Mouse (Mus musculus): ENCODE data around the gene Ttll10. TPM values are rescaled to one million over a fixed set of nuclear protein-coding genes. Genes with fewer than 3 reads are reported as not detected.

Gene Ttll10
- polyA plus RNA-seq, 1 experiment from 2014 or later: 0.15 TPM

DNA sequence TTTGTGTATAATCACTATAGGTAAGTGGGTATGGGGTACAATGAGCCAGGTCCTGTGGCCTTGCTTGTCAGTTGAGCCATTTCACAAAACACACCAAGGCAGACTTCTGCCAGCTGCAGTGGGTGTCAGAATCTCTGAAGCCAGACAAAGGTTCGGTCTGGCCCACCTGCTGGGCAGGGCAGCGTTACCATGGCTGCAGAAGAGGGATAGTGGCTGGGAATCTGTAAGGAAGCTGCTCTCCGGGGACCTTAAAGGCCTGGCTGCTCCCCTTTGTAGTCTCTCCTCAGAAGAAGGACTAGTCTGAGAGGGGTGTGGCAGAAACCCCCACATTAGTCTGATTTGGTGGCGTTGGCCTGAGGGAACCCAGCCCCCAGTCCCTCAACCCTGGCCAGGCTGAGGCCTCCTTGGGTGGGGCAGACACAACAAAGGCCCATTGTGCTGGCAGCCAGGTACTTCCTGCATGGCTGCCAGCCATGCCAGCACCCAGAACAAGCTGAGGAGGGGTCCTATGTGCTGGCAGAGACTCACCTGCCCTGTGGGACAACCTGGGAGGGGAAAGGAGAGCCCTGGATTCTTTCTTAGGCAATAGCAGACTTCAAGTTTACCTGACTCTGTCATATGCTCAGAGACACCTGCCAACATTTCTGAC, 4.8 kb upstream of the Ttll10 start:
- Histone ChIP-seq H3K27me3 (replicated peaks) (0 out of 2 replicates have a peak, but pooled peaks cover 3% of the 10 kb centered on the region), H3K9ac (no peak overlapping the region), H3K9me3 (replicated peaks) (no peaks in the 10 kb centered on the region), H3K27ac (no peak overlapping the region), H3K4me1 (0 out of 2 replicates have a peak, but pooled peaks cover 4% of the 10 kb centered on the region), H3K4me2 (no peak overlapping the region), H3K36me3 (no peaks in the 10 kb centered on the region), H3K4me3 (no peak overlapping the region)
- WGBS (ENCODE audit: insufficient replicate concordance): 39% methylated on average over 4 of the region's 4 CpGs
- no peak for ATAC-seq

DNA sequence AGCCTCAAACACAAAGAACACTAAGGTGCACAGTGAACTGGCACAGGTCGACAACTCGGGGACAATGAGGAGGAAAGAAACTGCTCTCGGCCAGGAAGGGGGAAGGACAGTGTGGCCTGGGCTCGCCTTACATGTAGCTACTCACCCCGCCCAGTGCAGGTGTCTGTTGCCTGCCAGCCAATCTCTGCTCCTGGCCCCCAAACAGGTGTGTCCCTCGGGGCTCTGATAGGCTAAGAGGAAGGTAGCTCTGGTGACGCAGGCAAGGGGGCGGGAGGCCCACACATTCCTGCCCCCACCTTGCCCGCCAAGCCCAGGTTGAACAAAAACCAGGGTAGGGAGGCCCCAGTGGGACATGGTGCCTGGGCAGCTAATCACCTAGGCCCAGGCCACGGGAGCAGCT, 499 bp upstream of the Ttll10 start:
- Histone ChIP-seq H3K36me3 (no peaks in the 10 kb centered on the region), H3K27ac (no peak overlapping the region), H3K4me3 (no peak overlapping the region), H3K9me3 (replicated peaks) (no peaks in the 10 kb centered on the region), H3K4me1 (no peaks in the 10 kb centered on the region), H3K27me3 (replicated peaks) (peaks cover 11% of the 10 kb centered on the region; the same call in 1 of the 2 replicates), H3K4me2 (no peak overlapping the region), H3K9ac (no peak overlapping the region)
- ATAC-seq: 0 out of 2 replicates have a peak, but pooled peaks have one; percentile 16
- WGBS (ENCODE audit: insufficient replicate concordance): 37% methylated on average over 10 of the region's 10 CpGs

DNA sequence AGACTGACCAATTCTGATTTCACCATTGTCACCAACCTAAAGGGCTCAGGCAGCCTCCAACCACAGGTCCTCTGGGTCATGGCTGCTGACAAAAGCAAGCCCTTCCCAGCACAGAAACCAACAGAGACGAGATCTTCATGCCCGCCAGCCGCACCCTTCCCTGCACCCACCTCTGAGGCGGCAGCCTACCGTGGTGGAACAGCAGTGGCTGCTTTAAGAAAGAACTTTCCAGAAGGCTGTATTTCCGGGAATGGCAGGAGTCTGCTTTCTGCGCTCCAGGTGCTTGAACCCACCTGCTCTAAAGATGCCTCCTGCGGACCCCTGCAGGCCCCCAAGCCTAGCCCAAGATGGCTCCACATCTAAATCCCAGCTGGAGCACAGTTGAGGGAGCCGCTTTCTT, 388 bp downstream of the Ttll10 start:
- 56% methylated on average over 9 of the region's 9 CpGs for WGBS (ENCODE audit: insufficient replicate concordance)
- Histone ChIP-seq H3K9me3 (replicated peaks) (no peaks in the 10 kb centered on the region), H3K4me3 (no peak overlapping the region), H3K27ac (no peak overlapping the region), H3K36me3 (no peaks in the 10 kb centered on the region), H3K27me3 (replicated peaks) (peaks cover 11% of the 10 kb centered on the region; the same call in 1 of the 2 replicates), H3K9ac (no peak overlapping the region), H3K4me1 (no peaks in the 10 kb centered on the region), H3K4me2 (no peak overlapping the region)
- ATAC-seq: no peak

DNA sequence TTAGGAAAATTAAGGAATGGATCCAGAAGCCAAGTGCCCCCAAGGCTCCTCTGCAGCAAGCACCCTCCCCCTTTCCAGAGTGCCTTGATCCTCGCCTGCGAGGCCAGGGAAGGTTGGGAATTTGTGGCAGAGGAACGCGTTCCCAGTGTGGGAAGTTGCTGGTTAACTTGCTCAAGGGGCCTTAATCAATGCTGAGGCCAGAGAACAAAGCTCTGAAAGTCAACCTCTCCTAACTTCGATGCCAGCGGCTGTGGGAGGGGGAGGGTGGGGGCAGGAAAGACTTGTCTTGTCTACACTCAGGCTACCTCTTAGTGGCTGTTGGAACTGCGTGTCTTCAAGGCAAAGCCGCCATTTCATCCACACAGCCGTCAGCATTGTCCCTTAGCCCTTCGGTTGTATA, 1.5 kb downstream of the Ttll10 start:
- no peak overlapping the region for H3K27ac ChIP-seq
- H3K4me2 ChIP-seq: no peak overlapping the region
- ATAC-seq: no peak
- no peak overlapping the region for H3K9ac ChIP-seq
- H3K27me3 ChIP-seq (replicated peaks): peaks cover 11% of the 10 kb centered on the region; the same call in 1 of the 2 replicates
- H3K4me3 ChIP-seq: no peak overlapping the region
- H3K4me1 ChIP-seq: no peaks in the 10 kb centered on the region
- H3K36me3 ChIP-seq: no peaks in the 10 kb centered on the region
- no peaks in the 10 kb centered on the region for H3K9me3 ChIP-seq (replicated peaks)
- 58% methylated on average over 10 of the region's 10 CpGs for WGBS (ENCODE audit: insufficient replicate concordance)

DNA sequence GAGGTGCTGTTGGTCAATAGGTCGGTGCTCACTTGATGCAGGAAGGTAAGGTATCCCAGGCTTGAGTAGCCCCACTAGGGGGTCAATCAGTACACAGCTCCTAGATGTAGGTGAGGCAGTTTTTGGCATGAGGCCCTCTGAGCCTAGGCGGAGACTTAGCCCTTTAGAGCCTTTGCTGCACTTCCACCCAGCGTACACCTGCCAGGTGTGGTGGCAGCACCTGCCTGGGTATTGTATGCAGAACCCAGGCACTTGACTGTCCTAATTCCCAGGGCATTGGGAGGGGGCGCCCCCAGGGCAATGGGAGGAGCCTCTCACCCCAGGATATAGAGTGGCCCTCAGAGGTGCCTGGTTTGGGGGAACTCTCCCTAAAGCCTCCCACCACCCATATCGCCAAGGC, 4.0 kb downstream of the Ttll10 start:
- Histone ChIP-seq H3K27me3 (replicated peaks) (peaks cover 11% of the 10 kb centered on the region; the same call in 1 of the 2 replicates), H3K4me3 (no peak overlapping the region)
- WGBS (ENCODE audit: insufficient replicate concordance): 67% methylated on average over 5 of the region's 5 CpGs

DNA sequence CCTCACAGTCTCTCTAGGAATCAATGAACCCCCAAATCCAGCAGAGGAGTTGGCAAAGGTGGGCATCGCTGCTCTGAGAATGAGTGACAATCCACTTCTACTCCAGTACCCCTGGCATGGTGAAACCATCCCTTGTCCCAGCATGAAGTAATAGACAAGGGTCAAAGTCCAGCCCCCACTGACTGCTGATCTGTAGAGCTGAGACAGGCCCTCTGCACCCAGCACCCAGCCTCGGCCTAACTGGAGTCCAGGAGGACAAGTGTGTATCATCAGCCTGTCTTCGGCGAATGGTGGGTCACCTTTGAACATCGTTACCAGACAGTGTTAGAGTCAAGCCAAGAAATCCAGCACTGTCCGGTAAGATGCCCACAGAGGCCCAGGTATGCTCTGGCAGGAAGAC, 4.6 kb downstream of the Ttll10 start:
- Histone ChIP-seq H3K4me2 (no peak overlapping the region), H3K9me3 (replicated peaks) (no peaks in the 10 kb centered on the region), H3K27me3 (replicated peaks) (peaks cover 11% of the 10 kb centered on the region; the same call in 1 of the 2 replicates), H3K4me1 (no peaks in the 10 kb centered on the region), H3K4me3 (no peak overlapping the region), H3K27ac (no peak overlapping the region), H3K9ac (no peak overlapping the region), H3K36me3 (no peaks in the 10 kb centered on the region)
- WGBS (ENCODE audit: insufficient replicate concordance): 86% methylated on average over 6 of the region's 6 CpGs
- no peak for ATAC-seq

More for the DNA sequence above, 4.0 kb downstream of the Ttll10 start:
- H3K27ac ChIP-seq: no peak overlapping the region
- H3K4me1 ChIP-seq: no peaks in the 10 kb centered on the region
- H3K9ac ChIP-seq: no peak overlapping the region
- H3K9me3 ChIP-seq (replicated peaks): no peaks in the 10 kb centered on the region
- no peak for ATAC-seq
- no peak overlapping the region for H3K4me2 ChIP-seq
- H3K36me3 ChIP-seq: no peaks in the 10 kb centered on the region

DNA sequence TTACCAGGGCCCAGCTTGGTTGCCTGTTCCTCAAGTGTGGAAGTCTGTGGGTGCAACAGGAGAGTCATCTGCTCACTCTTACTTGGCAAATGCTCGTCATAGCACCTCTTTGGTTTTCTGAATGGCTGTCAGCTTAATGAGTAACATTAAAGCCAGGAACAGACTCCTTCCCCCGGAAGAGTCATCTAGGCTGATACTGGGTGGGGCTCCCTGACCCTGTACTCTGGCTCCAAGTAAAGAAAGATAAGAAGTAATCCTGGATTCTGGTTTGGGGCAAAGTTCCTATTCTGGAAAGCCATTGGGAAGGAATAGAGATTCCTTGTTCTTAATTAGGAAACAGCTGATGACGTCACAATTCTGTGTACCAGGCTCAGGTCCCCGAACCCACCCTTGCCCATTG, 5.1 kb downstream of the Ttll10 start:
- Histone ChIP-seq H3K4me3 (no peak overlapping the region), H3K4me2 (no peak overlapping the region), H3K9me3 (replicated peaks) (no peaks in the 10 kb centered on the region), H3K9ac (no peak overlapping the region), H3K36me3 (no peaks in the 10 kb centered on the region), H3K27ac (no peak overlapping the region), H3K27me3 (replicated peaks) (peaks cover 9% of the 10 kb centered on the region; the same call in 1 of the 2 replicates), H3K4me1 (no peaks in the 10 kb centered on the region)
- no peak for ATAC-seq
- WGBS (ENCODE audit: insufficient replicate concordance): 67% methylated on average over 4 of the region's 4 CpGs

DNA sequence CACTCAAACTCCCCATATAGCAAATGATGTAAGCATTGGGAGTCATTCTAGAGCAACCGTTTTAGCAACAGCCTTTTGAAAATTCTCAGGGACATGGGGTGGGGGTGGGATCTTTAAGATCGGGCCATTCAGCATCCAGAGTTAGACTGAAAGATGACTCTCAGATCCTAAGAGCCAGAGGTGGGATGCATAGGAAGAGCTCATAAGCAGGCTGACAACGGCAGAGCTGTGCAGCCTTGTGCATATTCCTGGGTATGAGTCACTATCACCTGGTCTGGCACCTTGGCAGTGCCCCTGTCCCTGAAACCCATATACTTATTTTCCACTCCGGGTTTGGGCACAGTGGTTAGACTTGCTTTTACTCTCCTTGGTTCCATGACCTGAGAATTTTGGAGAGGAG, 6.1 kb downstream of the Ttll10 start:
- H3K4me3 ChIP-seq: no peak overlapping the region
- no peak overlapping the region for H3K4me2 ChIP-seq
- 63% methylated on average over 4 of the region's 4 CpGs for WGBS (ENCODE audit: insufficient replicate concordance)
- H3K4me1 ChIP-seq: no peaks in the 10 kb centered on the region
- H3K27ac ChIP-seq: no peak overlapping the region
- ATAC-seq: no peak
- no peaks in the 10 kb centered on the region for H3K9me3 ChIP-seq (replicated peaks)
- no peak overlapping the region for H3K9ac ChIP-seq
- H3K27me3 ChIP-seq (replicated peaks): peaks cover 5% of the 10 kb centered on the region; the same call in 1 of the 2 replicates
- no peaks in the 10 kb centered on the region for H3K36me3 ChIP-seq

DNA sequence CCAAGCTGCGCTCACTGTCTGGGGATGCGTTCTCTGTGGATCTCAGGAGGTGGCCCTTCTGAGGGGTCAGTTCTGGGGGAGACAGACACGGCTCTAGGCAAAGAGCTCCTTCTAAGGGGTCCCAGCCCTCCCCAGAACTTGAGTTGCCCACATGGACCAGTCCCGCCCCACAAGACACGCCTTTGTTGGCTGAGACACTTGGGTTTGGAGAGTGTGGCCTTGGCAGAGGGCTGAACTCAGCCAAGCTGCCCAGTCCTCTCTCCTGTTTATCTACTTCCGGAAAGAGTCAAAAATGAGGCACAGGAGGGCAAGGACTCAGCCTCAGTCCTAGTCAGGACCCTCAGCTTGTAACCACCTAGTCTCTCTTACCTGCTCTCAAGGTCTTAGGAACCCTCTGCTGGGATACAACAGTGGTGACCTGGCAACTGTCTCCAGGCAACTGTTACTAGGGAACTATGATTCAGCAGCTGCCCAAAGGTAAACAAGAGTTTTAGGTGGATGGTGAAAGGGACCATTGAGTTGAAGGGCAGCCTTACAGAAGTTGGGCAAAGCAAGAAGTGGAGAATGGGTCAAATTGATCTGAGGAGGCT, 8.7 kb downstream of the Ttll10 start:
- no peaks in the 10 kb centered on the region for H3K9me3 ChIP-seq (replicated peaks)
- WGBS (ENCODE audit: insufficient replicate concordance): 57% methylated on average over 6 of the region's 6 CpGs

DNA sequence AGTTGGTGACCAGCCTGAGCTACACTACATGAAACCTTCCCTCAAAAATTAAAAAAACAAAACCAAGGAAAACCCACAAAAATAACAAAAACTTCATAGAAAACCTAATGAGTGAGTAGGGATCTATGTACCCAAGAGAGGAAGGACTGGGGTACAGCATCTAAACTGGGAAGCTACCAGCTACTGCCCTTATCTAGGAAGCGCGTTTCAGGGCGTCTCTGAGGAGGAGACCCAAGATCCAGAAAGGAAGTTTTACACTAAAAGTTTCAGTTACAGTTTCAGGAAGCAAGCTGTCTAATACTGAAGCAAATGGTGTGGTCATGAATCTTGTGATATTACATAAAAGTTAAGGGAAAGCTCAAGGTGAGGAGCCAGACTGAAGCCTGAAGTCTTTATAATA, 9.4 kb downstream of the Ttll10 start:
- ATAC-seq: no peak
- 42% methylated on average over 3 of the region's 3 CpGs for WGBS (ENCODE audit: insufficient replicate concordance)
- no peak overlapping the region for H3K4me2 ChIP-seq
- H3K9ac ChIP-seq: no peak overlapping the region
- no peak overlapping the region for H3K27ac ChIP-seq
- no peak overlapping the region for H3K4me3 ChIP-seq
- H3K36me3 ChIP-seq: no peaks in the 10 kb centered on the region
- H3K27me3 ChIP-seq (replicated peaks): 0 out of 2 replicates have a peak, but pooled peaks cover under 1% of the 10 kb centered on the region
- H3K9me3 ChIP-seq (replicated peaks): no peaks in the 10 kb centered on the region
- H3K4me1 ChIP-seq: no peaks in the 10 kb centered on the region

More for the DNA sequence above, 8.7 kb downstream of the Ttll10 start:
- H3K27me3 ChIP-seq (replicated peaks): no peaks in the 10 kb centered on the region
- H3K36me3 ChIP-seq: no peaks in the 10 kb centered on the region
- H3K4me3 ChIP-seq: no peak overlapping the region
- no peak overlapping the region for H3K27ac ChIP-seq
- no peak overlapping the region for H3K9ac ChIP-seq
- ATAC-seq: no peak
- H3K4me2 ChIP-seq: no peak overlapping the region
- no peaks in the 10 kb centered on the region for H3K4me1 ChIP-seq

DNA sequence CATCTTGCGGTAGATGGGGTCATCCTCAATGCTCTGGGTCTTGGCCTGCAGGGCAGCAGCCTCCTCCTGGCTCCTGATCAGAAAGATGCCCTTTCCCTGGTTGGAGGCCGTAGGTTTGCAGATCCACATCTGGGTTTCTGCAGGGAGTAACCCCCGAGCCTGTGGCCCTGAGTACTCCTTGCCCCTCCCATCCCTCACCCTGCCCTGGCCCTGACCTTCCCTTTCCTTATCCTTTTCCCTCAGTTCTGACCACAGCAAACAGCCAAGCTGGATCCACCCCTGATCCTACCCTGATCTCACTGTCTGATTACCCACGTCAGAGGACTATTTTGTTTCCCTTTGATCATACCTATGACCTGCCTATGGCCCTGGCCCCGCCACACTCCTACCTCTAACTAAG, 14.5 kb downstream of the Ttll10 start:
- ATAC-seq: no peak
- Histone ChIP-seq H3K9me3 (replicated peaks) (no peaks in the 10 kb centered on the region), H3K4me2 (no peak overlapping the region), H3K36me3 (no peaks in the 10 kb centered on the region), H3K27me3 (replicated peaks) (peaks cover 11% of the 10 kb centered on the region; the same call in 1 of the 2 replicates), H3K4me1 (no peaks in the 10 kb centered on the region), H3K9ac (no peak overlapping the region), H3K4me3 (no peak overlapping the region), H3K27ac (no peak overlapping the region)
- WGBS (ENCODE audit: insufficient replicate concordance): 48% methylated on average over 5 of the region's 5 CpGs

DNA sequence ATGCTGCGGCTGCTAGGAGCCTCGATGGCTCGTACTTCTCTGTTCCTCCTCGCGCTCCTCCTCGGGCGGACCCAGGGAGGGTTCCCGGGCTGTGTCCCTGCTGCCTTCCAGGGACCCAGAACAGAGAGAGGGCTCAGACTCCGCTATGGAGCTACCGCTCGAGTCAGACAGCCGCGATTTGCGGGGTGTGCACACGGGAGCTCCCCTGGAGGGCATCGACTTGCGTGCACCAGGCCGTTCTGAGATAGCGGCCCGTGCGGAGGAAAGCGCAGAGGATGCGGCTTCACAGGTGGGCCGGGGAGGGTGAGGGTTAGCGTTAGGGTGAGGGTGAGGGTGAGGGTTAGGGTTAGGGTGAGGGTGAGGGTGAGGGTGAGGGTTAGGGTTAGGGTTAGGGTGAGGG, 24.3 kb downstream of the Ttll10 start:
- peak overlapping the region; percentile 15 for H3K4me3 ChIP-seq

More for the DNA sequence above, 24.3 kb downstream of the Ttll10 start:
- Histone ChIP-seq H3K4me1 (peaks cover 33% of the 10 kb centered on the region), H3K4me2 (peak overlapping the region; percentile 46), H3K27me3 (replicated peaks) (peaks cover 33% of the 10 kb centered on the region), H3K36me3 (no peaks in the 10 kb centered on the region), H3K9me3 (replicated peaks) (no peaks in the 10 kb centered on the region), H3K9ac (no peak overlapping the region), H3K27ac (no peak overlapping the region)
- no peak for ATAC-seq
- WGBS (ENCODE audit: insufficient replicate concordance): 8% methylated on average over 25 of the region's 25 CpGs
